Mouse (Mus musculus) Muller cell, postnatal 12 days (primary cell): Measurements from ENCODE around the gene Zfand2b.

Experiments
- DNase-seq: peaks from one replicate; pipeline ENCODE4 v3.0.0-alpha.2; 2015; ENCODE audit errors: inconsistent ontology term

The Zfand2b gene

GRCm38 (mm10) chr1:75212542-75212941 lies 44.1 kb downstream of the Zfand2b start:
- no peak for DNase-seq

GRCm38 (mm10) chr1:75213096-75213495 lies 44.6 kb downstream of the Zfand2b start:
- no peak for DNase-seq

GRCm38 (mm10) chr1:75214442-75214841 lies 46.0 kb downstream of the Zfand2b start:
- no peak for DNase-seq

GRCm38 (mm10) chr1:75214886-75215285 lies 46.4 kb downstream of the Zfand2b start:
- no peak for DNase-seq

- DNase-seq, result no peak
These were observed 47.3 kb downstream of the Zfand2b start for GRCm38 (mm10) chr1:75215785-75216184.

- DNase-seq, result no peak
These were observed 48.5 kb downstream of the Zfand2b start for GRCm38 (mm10) chr1:75216797-75217585.

- no peak for DNase-seq
These were observed 49.4 kb downstream of the Zfand2b start for GRCm38 (mm10) chr1:75217893-75218226.

GRCm38 (mm10) chr1:75218227-75219001 lies 50.0 kb downstream of the Zfand2b start:
- DNase-seq, result no peak

- DNase-seq, result peak; percentile 80
These were observed 50.6 kb downstream of the Zfand2b start for GRCm38 (mm10) chr1:75219078-75219477.

GRCm38 (mm10) chr1:75219531-75219930 lies 51.1 kb downstream of the Zfand2b start, which contains the start of gene Tuba4a:
TSS of gene Tuba4a (minus strand) at chr1:75219865.
- DNase-seq, result no peak
